Mouse (Mus musculus): ENCODE data around the gene Myt1l. TPM values are rescaled to one million over a fixed set of nuclear protein-coding genes. Genes with fewer than 3 reads are reported as not detected.

Myt1l gene
- total and polyA plus RNA-seq, 2 experiments from 2014 or later: 0.34 TPM; not detected in 1

GRCm38 (mm10) chr12:29728294-29728693, 200.1 kb downstream of the Myt1l start:
- peaks cover 3% of the 10 kb centered on the region; the same call in 1 of the 2 replicates for H3K9me3 ChIP-seq (replicated peaks; ENCODE audit: control insufficient read depth, low read length)
- no peak for ATAC-seq (ENCODE audit: insufficient read depth, low read depth)
- no peak overlapping the region for H3K4me2 ChIP-seq (ENCODE audit: low read depth, low read length)
- WGBS: 76% methylated on average over 2 of the region's 2 CpGs
- no peak for TF ChIP-seq EP300 (IDR thresholded peaks at IDR 0.05; ENCODE audit: low read depth)
- TF ChIP-seq CTCF (IDR thresholded peaks at IDR 0.05; ENCODE audit: low read depth): no peak
- no peak overlapping the region for H3K4me3 ChIP-seq (ENCODE audit: low read depth, low read length)
- no peaks in the 10 kb centered on the region for H3K36me3 ChIP-seq (replicated peaks; ENCODE audit: control insufficient read depth, insufficient read depth, low read length)
- no peaks in the 10 kb centered on the region for H3K4me1 ChIP-seq (ENCODE audit: control insufficient read depth, insufficient read depth)
- H3K27ac ChIP-seq (ENCODE audit: low read depth): no peak overlapping the region
- no peaks in the 10 kb centered on the region for H3K27me3 ChIP-seq (ENCODE audit: control insufficient read depth, insufficient read depth, low read length)
- H3K9ac ChIP-seq (replicated peaks; ENCODE audit: low read depth, low read length): no peak overlapping the region
- DNase-seq (ENCODE audit: low spot score): no peak

DNA sequence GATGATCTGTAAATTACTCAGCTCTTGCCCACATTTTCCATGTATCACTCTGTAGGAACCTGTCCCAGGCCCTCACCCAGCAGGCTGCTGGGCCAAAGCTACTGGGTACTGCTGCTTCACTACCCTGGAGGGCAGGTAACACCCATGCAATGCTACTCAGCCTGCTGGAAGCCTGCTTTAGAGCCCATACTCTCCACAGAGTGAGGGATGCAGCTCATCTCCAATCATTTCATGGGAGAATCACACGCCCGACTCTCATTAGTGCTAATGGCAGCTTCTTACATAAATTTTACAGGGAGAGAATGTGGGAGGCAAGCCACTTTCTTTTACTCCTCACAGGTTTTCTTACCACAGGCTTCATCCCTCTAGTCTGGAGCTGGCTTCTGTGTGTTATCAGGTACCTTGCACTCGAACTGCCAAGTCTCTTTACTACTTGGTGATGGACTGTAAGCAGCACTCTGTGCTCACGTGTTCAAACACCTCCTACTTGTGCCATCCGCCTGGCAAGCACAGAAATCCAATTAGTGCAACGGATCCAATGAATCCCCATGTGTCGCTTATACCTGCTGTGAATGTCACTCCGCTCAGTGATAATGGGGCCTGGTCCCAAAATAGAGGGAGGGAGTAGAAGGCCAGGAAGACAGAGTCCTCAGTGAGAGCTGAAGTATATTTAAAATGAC, 212.3 kb downstream of the Myt1l start:
- no peaks in the 10 kb centered on the region for H3K27me3 ChIP-seq (ENCODE audit: control insufficient read depth, insufficient read depth, low read length)
- H3K9me3 ChIP-seq (replicated peaks; ENCODE audit: control insufficient read depth, low read length): no peaks in the 10 kb centered on the region
- H3K36me3 ChIP-seq (replicated peaks; ENCODE audit: control insufficient read depth, insufficient read depth, low read length): no peaks in the 10 kb centered on the region
- no peak for DNase-seq (ENCODE audit: low spot score)
- no peak overlapping the region for H3K4me3 ChIP-seq (ENCODE audit: low read depth, low read length)
- ATAC-seq (ENCODE audit: insufficient read depth, low read depth): no peak
- H3K27ac ChIP-seq (ENCODE audit: low read depth): no peak overlapping the region
- TF ChIP-seq CTCF (IDR thresholded peaks at IDR 0.05; ENCODE audit: low read depth) (no peak), EP300 (IDR thresholded peaks at IDR 0.05; ENCODE audit: low read depth) (no peak)
- no peak overlapping the region for H3K9ac ChIP-seq (replicated peaks; ENCODE audit: low read depth, low read length)
- 60% methylated on average over 8 of the region's 8 CpGs for WGBS
- H3K4me2 ChIP-seq (ENCODE audit: low read depth, low read length): no peak overlapping the region
- no peaks in the 10 kb centered on the region for H3K4me1 ChIP-seq (ENCODE audit: control insufficient read depth, insufficient read depth)

DNA sequence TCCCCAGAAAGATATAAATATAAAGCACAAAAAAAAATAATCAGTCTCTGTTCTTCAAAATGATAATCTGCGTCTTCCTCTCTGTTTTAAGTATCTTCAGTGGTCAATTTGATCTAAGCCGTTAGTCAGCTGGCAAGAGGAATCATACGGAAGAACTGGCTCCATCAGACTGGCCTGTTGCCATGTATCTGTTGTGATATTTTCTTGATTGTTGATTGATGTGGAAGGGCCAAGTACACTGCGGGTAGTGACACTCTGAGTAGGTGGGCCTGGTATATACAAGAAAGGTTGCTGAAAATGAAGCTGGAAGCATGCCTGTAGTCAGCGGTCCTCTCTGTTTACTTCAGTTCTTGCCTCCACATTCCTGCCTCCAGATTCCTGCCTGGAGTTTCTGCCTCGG, 213.0 kb downstream of the Myt1l start:
- Histone ChIP-seq H3K27ac (ENCODE audit: low read depth) (no peak overlapping the region), H3K9me3 (replicated peaks; ENCODE audit: control insufficient read depth, low read length) (no peaks in the 10 kb centered on the region), H3K36me3 (replicated peaks; ENCODE audit: control insufficient read depth, insufficient read depth, low read length) (no peaks in the 10 kb centered on the region), H3K4me1 (ENCODE audit: control insufficient read depth, insufficient read depth) (no peaks in the 10 kb centered on the region), H3K27me3 (ENCODE audit: control insufficient read depth, insufficient read depth, low read length) (no peaks in the 10 kb centered on the region), H3K4me3 (ENCODE audit: low read depth, low read length) (no peak overlapping the region), H3K4me2 (ENCODE audit: low read depth, low read length) (no peak overlapping the region), H3K9ac (replicated peaks; ENCODE audit: low read depth, low read length) (no peak overlapping the region)
- no peak for DNase-seq (ENCODE audit: low spot score)
- no peak for ATAC-seq (ENCODE audit: insufficient read depth, low read depth)
- TF ChIP-seq EP300 (IDR thresholded peaks at IDR 0.05; ENCODE audit: low read depth) (no peak), CTCF (IDR thresholded peaks at IDR 0.05; ENCODE audit: low read depth) (no peak)
- 81% methylated on average over 6 of the region's 6 CpGs for WGBS

DNA sequence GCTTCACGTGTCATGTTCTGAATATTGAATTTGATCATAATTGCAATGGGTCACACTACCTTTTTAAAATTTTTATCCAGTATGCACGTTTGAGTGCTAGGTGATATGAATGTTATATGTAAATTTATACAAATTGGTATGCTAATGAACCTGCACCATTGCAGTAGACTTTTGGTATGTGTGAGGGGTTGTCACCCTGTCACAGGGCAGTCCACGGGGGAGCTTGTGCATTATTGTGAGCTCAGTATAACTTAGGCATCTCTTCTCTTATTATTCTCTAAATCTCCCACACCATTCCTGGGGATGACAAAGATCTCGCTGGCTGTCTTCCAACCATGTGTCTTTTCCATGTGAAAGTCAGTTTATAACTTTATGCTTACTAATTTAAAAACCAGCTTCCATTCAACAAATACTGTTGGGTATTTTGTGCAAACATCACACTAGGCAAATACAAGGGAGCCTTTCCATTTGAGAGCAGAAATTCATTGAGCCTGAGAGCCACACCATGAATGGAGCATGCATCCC, 222.5 kb downstream of the Myt1l start:
- Histone ChIP-seq H3K36me3 (replicated peaks; ENCODE audit: control insufficient read depth, insufficient read depth, low read length) (no peaks in the 10 kb centered on the region), H3K27me3 (ENCODE audit: control insufficient read depth, insufficient read depth, low read length) (no peaks in the 10 kb centered on the region), H3K4me2 (ENCODE audit: low read depth, low read length) (no peak overlapping the region), H3K4me3 (ENCODE audit: low read depth, low read length) (no peak overlapping the region), H3K4me1 (ENCODE audit: control insufficient read depth, insufficient read depth) (no peaks in the 10 kb centered on the region), H3K9ac (replicated peaks; ENCODE audit: low read depth, low read length) (no peak overlapping the region), H3K27ac (ENCODE audit: low read depth) (no peak overlapping the region), H3K9me3 (replicated peaks; ENCODE audit: control insufficient read depth, low read length) (no peaks in the 10 kb centered on the region)
- no peak for ATAC-seq (ENCODE audit: insufficient read depth, low read depth)
- DNase-seq (ENCODE audit: low spot score): no peak
- TF ChIP-seq EP300 (IDR thresholded peaks at IDR 0.05; ENCODE audit: low read depth) (no peak), CTCF (IDR thresholded peaks at IDR 0.05; ENCODE audit: low read depth) (no peak)
- WGBS: 71% methylated on average over 4 of the region's 4 CpGs

DNA sequence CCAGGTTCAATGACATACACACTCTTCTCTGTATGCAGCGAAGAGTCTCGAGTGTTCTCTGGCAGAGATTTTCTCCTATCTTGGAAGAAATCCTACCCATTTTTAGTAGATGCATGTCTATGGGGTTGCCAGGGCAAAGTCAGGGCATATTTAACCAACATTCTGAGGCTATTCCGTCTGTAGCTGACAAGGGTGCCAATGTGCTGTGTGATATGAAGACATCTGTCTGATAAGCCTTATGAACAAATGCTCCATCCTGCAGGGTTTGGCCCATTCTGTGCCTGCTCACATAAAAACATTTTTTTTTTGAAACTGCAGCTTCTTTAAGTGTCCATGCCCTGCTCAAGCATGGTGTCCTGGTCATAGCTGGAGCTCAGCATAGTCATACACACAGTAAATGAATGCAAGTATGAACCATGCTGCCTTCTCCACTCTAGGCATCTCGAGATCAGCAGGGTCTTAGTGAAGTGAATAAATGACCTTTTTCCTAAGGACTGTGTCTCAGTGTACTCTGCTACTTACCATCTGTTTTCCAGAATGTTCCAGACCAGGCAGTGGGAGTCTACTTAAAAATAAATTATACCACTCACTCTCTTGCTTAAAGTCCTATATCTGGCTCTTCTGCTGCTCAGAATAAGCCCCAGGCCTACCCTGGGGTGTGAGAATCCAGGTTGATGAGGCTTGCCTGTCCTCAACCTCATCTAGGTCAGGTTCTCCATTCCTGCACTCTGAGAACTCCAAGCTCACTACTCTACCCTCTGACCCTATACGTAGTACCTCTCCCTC, 227.1 kb downstream of the Myt1l start:
- DNase-seq (ENCODE audit: low spot score) (no peak), ATAC-seq (ENCODE audit: insufficient read depth, low read depth) (no peak)
- no peak overlapping the region for H3K27ac ChIP-seq (ENCODE audit: low read depth)
- H3K27me3 ChIP-seq (ENCODE audit: control insufficient read depth, insufficient read depth, low read length): no peaks in the 10 kb centered on the region
- no peak overlapping the region for H3K4me3 ChIP-seq (ENCODE audit: low read depth, low read length)
- no peaks in the 10 kb centered on the region for H3K4me1 ChIP-seq (ENCODE audit: control insufficient read depth, insufficient read depth)
- 71% methylated on average over 5 of the region's 5 CpGs for WGBS
- no peaks in the 10 kb centered on the region for H3K36me3 ChIP-seq (replicated peaks; ENCODE audit: control insufficient read depth, insufficient read depth, low read length)
- H3K9ac ChIP-seq (replicated peaks; ENCODE audit: low read depth, low read length): no peak overlapping the region
- H3K9me3 ChIP-seq (replicated peaks; ENCODE audit: control insufficient read depth, low read length): no peaks in the 10 kb centered on the region
- H3K4me2 ChIP-seq (ENCODE audit: low read depth, low read length): no peak overlapping the region
- TF ChIP-seq CTCF (IDR thresholded peaks at IDR 0.05; ENCODE audit: low read depth) (no peak), EP300 (IDR thresholded peaks at IDR 0.05; ENCODE audit: low read depth) (no peak)

Measured in heart, postnatal 0 days (tissue).